Mouse (Mus musculus) CH12.LX (cell line): ENCODE results near the gene Mymk. TPM values are rescaled to one million over a fixed set of nuclear protein-coding genes. Genes with fewer than 3 reads are reported as not detected.

Experiments used
- DNase-seq: peaks from one replicate; pipeline ENCODE4 v3.0.0-alpha.2; 2013; ENCODE audit errors: extremely low read depth
- H3K27ac ChIP-seq: 2 replicates; pipeline ENCODE4 v1.5.1; 2012; ENCODE audit warnings: low read depth, mild to moderate bottlenecking, control low read depth, moderate library complexity; ENCODE audit not compliant: insufficient read depth
- H3K27me3 ChIP-seq: replicated peaks from 2 replicates; pipeline ENCODE3; 2012; ENCODE audit warnings: inconsistent platforms
- H3K36me3 ChIP-seq, 2 experiments: replicated peaks in 1 of 2; 2 replicates each; pipeline versions ENCODE3 to v1.6.1; 2012; ENCODE audit warnings: inconsistent platforms in 1 of 2, low read length in 1 of 2, mild to moderate bottlenecking in 1 of 2, mixed read lengths in 1 of 2, moderate library complexity in 1 of 2; ENCODE audit not compliant: control insufficient read depth in 1 of 2, insufficient read depth in 1 of 2
- H3K4me1 ChIP-seq, 2 experiments: 2 replicates each; pipeline ENCODE4 v1.6.1; 2012; ENCODE audit warnings: inconsistent platforms in 1 of 2, moderate library complexity in 1 of 2; ENCODE audit not compliant: insufficient read depth in 2 of 2, control insufficient read depth in 1 of 2
- H3K4me2 ChIP-seq: 2 replicates; pipeline ENCODE4 v1.6.1; 2012; ENCODE audit warnings: low read depth, mild to moderate bottlenecking, control low read depth; ENCODE audit not compliant: poor library complexity, insufficient read depth, severe bottlenecking
- H3K4me3 ChIP-seq, 3 experiments: fragments of 150-350 bp in 1 of 3; sonication (generic) in 1 of 3; replicated peaks in 1 of 3; 2 replicates each; pipeline versions ENCODE3 to v1.5.1; 2011 to 2012; ENCODE audit warnings: low read depth in 2 of 3, low read length in 2 of 3, mild to moderate bottlenecking in 2 of 3, moderate library complexity in 2 of 3, control low read depth in 1 of 3, improper control_type of control experiment in 1 of 3, inconsistent platforms in 1 of 3, mixed read lengths in 1 of 3; ENCODE audit not compliant: poor library complexity in 1 of 3
- H3K79me2 ChIP-seq: replicated peaks from 2 replicates; pipeline ENCODE4 v1.6.1; 2012; ENCODE audit warnings: mild to moderate bottlenecking, moderate library complexity; ENCODE audit not compliant: control insufficient read depth, poor library complexity, insufficient read depth, severe bottlenecking; ENCODE audit errors: extremely low read depth
- H3K9ac ChIP-seq: 2 replicates; pipeline ENCODE4 v1.6.1; 2012; ENCODE audit warnings: low read depth, mild to moderate bottlenecking, control low read depth, moderate library complexity; ENCODE audit not compliant: insufficient read depth
- H3K9me3 ChIP-seq: replicated peaks from 2 replicates; pipeline ENCODE3; 2012; ENCODE audit warnings: low read length, inconsistent platforms, mixed read lengths
- BHLHE40 ChIP-seq: IDR thresholded peaks from 2 replicates; pipeline ENCODE4 v1.6.1; 2011; ENCODE audit warnings: mild to moderate bottlenecking, low read depth, low read length, improper control_type of control experiment
- CHD2 ChIP-seq: IDR thresholded peaks from 2 replicates; pipeline ENCODE4 v1.6.1; 2011; ENCODE audit warnings: low read length, improper control_type of control experiment
- E2F4 ChIP-seq: IDR thresholded peaks from 2 replicates; pipeline ENCODE4 v1.6.1; 2011; ENCODE audit warnings: low read depth, low read length, improper control_type of control experiment; ENCODE audit not compliant: insufficient replicate concordance
- ELF1 ChIP-seq: IDR thresholded peaks from 2 replicates; pipeline ENCODE4 v1.6.1; 2014; ENCODE audit warnings: low read depth, mild to moderate bottlenecking, inconsistent platforms, low read length, improper control_type of control experiment
- EP300 ChIP-seq: IDR thresholded peaks from 2 replicates; pipeline ENCODE4 v1.6.1; 2011; ENCODE audit warnings: low read length, improper control_type of control experiment
- IRF4 ChIP-seq: IDR thresholded peaks from 2 replicates; pipeline ENCODE4 v1.6.1; 2014; ENCODE audit warnings: low read depth, mild to moderate bottlenecking, inconsistent platforms, low read length, improper control_type of control experiment
- KAT2A ChIP-seq: IDR thresholded peaks from 2 replicates; pipeline ENCODE4 v1.6.1; 2012; ENCODE audit warnings: low read length, improper control_type of control experiment, inconsistent platforms; ENCODE audit not compliant: insufficient replicate concordance
- MAFK ChIP-seq: IDR thresholded peaks from 2 replicates; pipeline ENCODE4 v1.6.1; 2011; ENCODE audit warnings: low read length, improper control_type of control experiment; ENCODE audit not compliant: insufficient replicate concordance
- MEF2A ChIP-seq: IDR thresholded peaks from 2 replicates; pipeline ENCODE4 v1.6.1; 2014; ENCODE audit warnings: low read depth, mild to moderate bottlenecking, inconsistent platforms, low read length, improper control_type of control experiment, borderline replicate concordance
- NELFE ChIP-seq: IDR thresholded peaks from 2 replicates; pipeline ENCODE4 v1.6.1; 2011; ENCODE audit warnings: low read depth, low read length, improper control_type of control experiment
- NRF1 ChIP-seq: IDR thresholded peaks from 2 replicates; pipeline ENCODE4 v1.6.1; 2014; ENCODE audit warnings: low read depth, mild to moderate bottlenecking, inconsistent platforms, low read length, improper control_type of control experiment, moderate library complexity
- PAX5 ChIP-seq: IDR thresholded peaks from 2 replicates; pipeline ENCODE4 v1.6.1; 2012; ENCODE audit warnings: low read length, inconsistent platforms, mixed read lengths
- POLR2AphosphoS2 ChIP-seq: IDR thresholded peaks from 2 replicates; pipeline ENCODE4 v1.6.1; 2011; ENCODE audit warnings: low read depth, low read length, improper control_type of control experiment
- SMC3 ChIP-seq: IDR thresholded peaks from 2 replicates; pipeline ENCODE4 v1.6.1; 2011; ENCODE audit warnings: low read depth, low read length, improper control_type of control experiment
- TBP ChIP-seq: conservative IDR thresholded peaks from 2 replicates; pipeline ENCODE4 v1.6.1; 2011; ENCODE audit warnings: low read depth, low read length, improper control_type of control experiment
- TCF12 ChIP-seq: IDR thresholded peaks from 2 replicates; pipeline ENCODE4 v1.6.1; 2014; ENCODE audit warnings: low read depth, mild to moderate bottlenecking, inconsistent platforms, low read length, improper control_type of control experiment
- UBTF ChIP-seq: IDR thresholded peaks from 2 replicates; pipeline ENCODE4 v1.6.1; 2012; ENCODE audit warnings: low read depth, mild to moderate bottlenecking, inconsistent platforms, low read length, improper control_type of control experiment, moderate library complexity
- ZKSCAN1 ChIP-seq: IDR thresholded peaks from 2 replicates; pipeline ENCODE4 v1.6.1; 2012; ENCODE audit warnings: low read depth, inconsistent platforms, low read length, improper control_type of control experiment, borderline replicate concordance
- ZMIZ1 ChIP-seq: IDR thresholded peaks from 2 replicates; pipeline ENCODE4 v1.6.1; 2012; ENCODE audit warnings: low read depth, mild to moderate bottlenecking, inconsistent platforms, low read length, improper control_type of control experiment
- ZNF384 ChIP-seq: IDR thresholded peaks from 2 replicates; pipeline ENCODE4 v1.6.1; 2012; ENCODE audit warnings: low read depth, low read length, improper control_type of control experiment, inconsistent platforms
- dilution Hi-C: fragments of 300-500 bp; cut with MboI; formaldehyde crosslinking; loops from 2 replicates; pipeline ENCODE4 v1.14.3; 2020; ENCODE audit warnings: low sequenced_read_pairs; ENCODE audit not compliant: extremely low pct_unique_long_range_greater_than_20kb, extremely low pct_ligation_motif_present
- in situ Hi-C: fragments of 300-500 bp; cut with MboI; formaldehyde crosslinking; loops from 3 replicates; pipeline ENCODE4 v1.14.3; 2019; ENCODE audit warnings: low sequenced_read_pairs, low pct_ligation_motif_present, low pct_unique_long_range_greater_than_20kb, mixed read lengths
- polyA plus RNA-seq: library from polyadenylated mRNA; unstranded; fragments of >175 nt; gene quantifications from 2 replicates; pipeline ENCODE4 v1.2.1, GENCODE M21; 2012; ENCODE audit warnings: low read depth; ENCODE audit not compliant: insufficient read length
- total RNA-seq, 2 experiments: library from RNA; depleted of rRNA; stranded (reverse); fragments of 300-350 nt in 1 of 2; fragments of >200 nt in 1 of 2; gene quantifications; 2 replicates each; pipeline ENCODE4 v1.2.3; 2012 to 2014

The Mymk gene
- total and polyA plus RNA-seq, 3 experiments, result not detected

GRCm38 (mm10) chr2:27114169-27114568 lies 42.2 kb upstream of the Mymk start:
- DNase-seq, result no peak
- Histone ChIP-seq H3K4me2 (no peak overlapping the region), H3K27ac (no peak overlapping the region), H3K9me3 (no peaks in the 10 kb centered on the region), H3K4me1 (peaks cover 0 to 7% of the 10 kb centered on the region in 2 experiments; a peak in 1 of 4 replicates), H3K9ac (no peak overlapping the region), H3K27me3 (peaks cover 40% of the 10 kb centered on the region), H3K79me2 (no peaks in the 10 kb centered on the region), H3K4me3 (no peak overlapping the region), H3K36me3 (no peaks in the 10 kb centered on the region)
- dilution Hi-C loops, result no loop called here
- in situ Hi-C loops, result no loop called here
- TF ChIP-seq CHD2 (no peak), IRF4 (no peak), NELFE (no peak), ZMIZ1 (no peak), PAX5 (no peak), ELF1 (no peak), MAFK (no peak), KAT2A (no peak), BHLHE40 (no peak), MEF2A (no peak), UBTF (no peak), E2F4 (no peak), ZNF384 (no peak), TCF12 (no peak)

- in situ Hi-C loops (no loop called here), dilution Hi-C loops (no loop called here)
- Histone ChIP-seq H3K27ac (no peak overlapping the region), H3K27me3 (peaks cover 40% of the 10 kb centered on the region), H3K79me2 (no peaks in the 10 kb centered on the region), H3K4me3 (no peak overlapping the region), H3K9me3 (no peaks in the 10 kb centered on the region), H3K36me3 (no peaks in the 10 kb centered on the region), H3K4me2 (no peak overlapping the region), H3K4me1 (peaks cover 0 to 7% of the 10 kb centered on the region in 2 experiments; a peak in 1 of 4 replicates), H3K9ac (no peak overlapping the region)
- TF ChIP-seq CHD2 (no peak), TBP (no peak), EP300 (no peak), BHLHE40 (no peak), SMC3 (no peak), NRF1 (no peak), ZKSCAN1 (no peak), POLR2AphosphoS2 (no peak), ELF1 (no peak)
- DNase-seq, result no peak
These were observed 40.6 kb upstream of the Mymk start for GRCm38 (mm10) chr2:27112585-27112984.
